Mouse (Mus musculus) forebrain, postnatal 0 days (tissue): ENCODE measurements at regions not wholly inside any gene's neighbourhood (a gene's known extent, or its start where the extent isn't known, plus 50 kb on each side); places are given as distances from the start of the nearest gene placed in this dataset.

ENCODE experiments used
- ATAC-seq: fragments of 200-750 bp; cut with Nextera tagmentation; 2 replicates; pipeline ENCODE4 v1.8.0; 2017; ENCODE audit warnings: mild to moderate bottlenecking, moderate library complexity
- DNase-seq: peaks from one replicate; pipeline ENCODE4 v3.0.0-alpha.2; 2015
- H3K27ac ChIP-seq: fragments of 300-500 bp; sonication (generic); 2 replicates; pipeline ENCODE4 v1.5.1; 2014; ENCODE audit warnings: low read depth, mild to moderate bottlenecking, antibody characterized with exemption, low read length, moderate library complexity, mixed read lengths
- H3K27me3 ChIP-seq: fragments of 300-500 bp; sonication (generic); 2 replicates; pipeline ENCODE4 v1.6.1; 2014; ENCODE audit warnings: mild to moderate bottlenecking, low read length, mixed read lengths; ENCODE audit not compliant: insufficient read depth
- H3K36me3 ChIP-seq: fragments of 300-500 bp; sonication (generic); 2 replicates; pipeline ENCODE4 v1.6.1; 2014; ENCODE audit warnings: mild to moderate bottlenecking, moderate library complexity; ENCODE audit not compliant: insufficient read depth
- H3K4me1 ChIP-seq: fragments of 300-500 bp; sonication (generic); 2 replicates; pipeline ENCODE4 v1.6.1; 2014; ENCODE audit warnings: antibody characterized with exemption; ENCODE audit not compliant: insufficient read depth
- H3K4me2 ChIP-seq: fragments of 300-500 bp; sonication (generic); 2 replicates; pipeline ENCODE4 v1.6.1; 2014; ENCODE audit warnings: low read depth, mild to moderate bottlenecking, moderate library complexity
- H3K4me3 ChIP-seq: fragments of 300-500 bp; sonication (generic); 2 replicates; pipeline ENCODE4 v1.5.1; 2014; ENCODE audit warnings: low read depth, low read length, mixed read lengths
- H3K9ac ChIP-seq: fragments of 300-500 bp; sonication (generic); 2 replicates; pipeline ENCODE4 v1.6.1; 2014; ENCODE audit warnings: mild to moderate bottlenecking
- H3K9me3 ChIP-seq: fragments of 300-500 bp; sonication (generic); 2 replicates; pipeline ENCODE4 v1.6.1; 2016; ENCODE audit warnings: low read length
- CTCF ChIP-seq: sonication (generic); IDR thresholded peaks from 2 replicates; pipeline ENCODE4 v1.5.1; 2016; ENCODE audit warnings: antibody characterized with exemption, control low read depth, low read depth
- WGBS: fragments of 180-500 bp; shearing (Covaris S2); extraction: QIAGEN DNeasy Blood & Tissue Kit; methylation state at CpG from one replicate; pipeline ENCODE4 v1.1.7; 2014; 5-methylcytosine and 5-hydroxymethylcytosine counted together

DNA sequence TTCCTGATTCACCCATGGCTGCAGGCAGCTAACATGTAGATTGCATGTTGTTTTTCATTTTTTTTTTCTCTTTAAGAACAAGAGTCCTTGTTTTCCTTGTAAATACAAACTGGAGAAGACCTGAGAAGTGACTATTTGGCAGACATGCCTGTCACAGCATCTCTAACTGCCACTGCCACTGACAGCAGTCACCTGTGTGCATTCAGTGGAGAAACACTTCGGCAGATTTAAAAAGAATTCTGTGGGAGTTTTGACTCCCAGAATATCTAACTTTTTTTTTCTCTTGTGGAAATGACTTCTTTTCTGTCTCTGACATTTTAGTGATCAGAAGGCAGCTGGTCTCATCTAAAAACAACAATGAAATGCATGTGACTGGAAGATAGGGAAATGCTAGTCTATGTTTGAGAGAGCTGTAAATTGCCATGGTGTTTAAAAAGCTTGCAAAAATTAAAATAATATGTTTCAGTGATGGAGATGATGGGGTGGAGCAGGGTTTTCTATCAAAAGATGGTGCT is 526.0 kb upstream of the Agtr1b start:
- no peak overlapping the region for H3K27ac ChIP-seq
- H3K36me3 ChIP-seq, result no peaks in the 10 kb centered on the region
- no peak overlapping the region for H3K4me3 ChIP-seq
- no peak overlapping the region for H3K4me2 ChIP-seq
- no peaks in the 10 kb centered on the region for H3K9me3 ChIP-seq
- ATAC-seq, result peak; percentile 36
- H3K27me3 ChIP-seq, result no peaks in the 10 kb centered on the region
- H3K9ac ChIP-seq, result no peak overlapping the region
- H3K4me1 ChIP-seq, result no peaks in the 10 kb centered on the region
- WGBS, result 41% methylated on average over 1 of the region's 1 CpGs
- DNase-seq, result peak; percentile 3
- no peak for TF ChIP-seq CTCF

DNA sequence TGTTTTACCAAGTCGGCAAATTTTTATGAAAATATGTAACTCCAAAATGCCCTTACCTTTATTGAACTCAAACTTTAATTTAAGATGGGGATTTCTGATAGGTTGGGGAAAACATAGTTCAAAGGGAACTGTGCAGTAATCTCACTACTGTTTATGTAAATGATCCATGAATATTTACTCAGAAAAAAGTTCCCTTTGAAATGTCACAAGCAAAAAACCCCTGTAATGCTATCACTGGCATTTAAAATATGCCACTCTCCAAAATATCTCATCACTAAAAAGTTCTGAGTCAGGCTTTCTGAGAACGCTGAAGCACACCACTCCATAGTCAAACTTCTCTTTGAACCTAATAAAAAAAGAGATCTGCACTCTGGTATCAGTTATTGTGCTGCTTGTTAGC is 497.3 kb upstream of the Agtr1b start:
- H3K4me3 ChIP-seq, result no peak overlapping the region
- DNase-seq, result no peak
- H3K4me2 ChIP-seq, result no peak overlapping the region
- no peak overlapping the region for H3K9ac ChIP-seq
- TF ChIP-seq CTCF, result no peak
- no peaks in the 10 kb centered on the region for H3K36me3 ChIP-seq
- H3K27me3 ChIP-seq, result no peaks in the 10 kb centered on the region
- no peak overlapping the region for H3K27ac ChIP-seq
- WGBS, result 86% methylated on average over 2 of the region's 2 CpGs
- no peaks in the 10 kb centered on the region for H3K9me3 ChIP-seq
- H3K4me1 ChIP-seq, result no peaks in the 10 kb centered on the region
- ATAC-seq, result no peak

DNA sequence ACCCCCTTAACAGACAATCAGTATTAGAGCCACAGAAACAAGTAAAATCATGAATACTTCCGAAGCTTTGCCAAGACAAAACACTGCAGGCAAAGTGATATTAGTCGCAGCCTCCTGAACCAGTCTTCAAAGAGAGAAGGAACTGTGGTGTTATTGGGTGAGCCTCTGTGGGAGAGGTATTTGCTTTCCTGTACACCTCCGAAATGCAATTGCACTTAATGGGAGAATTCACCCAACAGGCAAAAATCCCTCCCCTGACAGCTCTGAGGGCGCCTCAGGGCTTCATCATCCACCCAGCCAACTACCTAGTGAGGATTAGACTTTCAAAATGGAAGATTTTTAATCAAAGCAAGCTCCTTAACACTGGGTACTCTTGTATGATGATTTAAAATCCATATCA is 464.1 kb upstream of the Agtr1b start:
- H3K4me1 ChIP-seq, result no peaks in the 10 kb centered on the region
- no peaks in the 10 kb centered on the region for H3K9me3 ChIP-seq
- TF ChIP-seq CTCF, result no peak
- no peak overlapping the region for H3K27ac ChIP-seq
- no peak overlapping the region for H3K9ac ChIP-seq
- H3K4me2 ChIP-seq, result no peak overlapping the region
- H3K36me3 ChIP-seq, result no peaks in the 10 kb centered on the region
- ATAC-seq (no peak), DNase-seq (no peak)
- H3K27me3 ChIP-seq, result no peaks in the 10 kb centered on the region
- no peak overlapping the region for H3K4me3 ChIP-seq
- 80% methylated on average over 4 of the region's 4 CpGs for WGBS

DNA sequence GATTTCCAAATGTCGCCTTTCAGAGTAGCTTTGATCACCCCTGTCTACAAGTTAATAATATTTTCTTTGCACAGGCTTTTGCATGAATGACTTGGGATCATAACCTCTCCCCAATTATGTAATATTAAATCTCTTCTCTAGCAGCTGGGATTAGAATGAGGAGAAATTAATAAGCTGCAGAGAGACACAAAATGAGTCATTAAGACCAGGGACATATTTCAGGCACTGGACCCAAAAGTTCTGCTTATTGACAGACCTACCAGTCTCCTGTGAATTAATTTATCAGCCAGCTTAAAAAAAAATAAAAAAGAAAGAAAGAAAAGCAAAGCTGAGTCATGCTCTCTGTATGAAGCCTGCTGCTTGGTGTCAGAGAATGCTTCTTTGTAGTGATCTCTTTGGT is 462.4 kb upstream of the Agtr1b start:
- no peaks in the 10 kb centered on the region for H3K9me3 ChIP-seq
- no peak overlapping the region for H3K4me3 ChIP-seq
- no peak for TF ChIP-seq CTCF
- no peak overlapping the region for H3K9ac ChIP-seq
- H3K27me3 ChIP-seq, result no peaks in the 10 kb centered on the region
- 48% methylated on average over 1 of the region's 1 CpGs for WGBS
- H3K4me1 ChIP-seq, result no peaks in the 10 kb centered on the region
- ATAC-seq (no peak), DNase-seq (no peak)
- no peaks in the 10 kb centered on the region for H3K36me3 ChIP-seq
- no peak overlapping the region for H3K4me2 ChIP-seq
- no peak overlapping the region for H3K27ac ChIP-seq

DNA sequence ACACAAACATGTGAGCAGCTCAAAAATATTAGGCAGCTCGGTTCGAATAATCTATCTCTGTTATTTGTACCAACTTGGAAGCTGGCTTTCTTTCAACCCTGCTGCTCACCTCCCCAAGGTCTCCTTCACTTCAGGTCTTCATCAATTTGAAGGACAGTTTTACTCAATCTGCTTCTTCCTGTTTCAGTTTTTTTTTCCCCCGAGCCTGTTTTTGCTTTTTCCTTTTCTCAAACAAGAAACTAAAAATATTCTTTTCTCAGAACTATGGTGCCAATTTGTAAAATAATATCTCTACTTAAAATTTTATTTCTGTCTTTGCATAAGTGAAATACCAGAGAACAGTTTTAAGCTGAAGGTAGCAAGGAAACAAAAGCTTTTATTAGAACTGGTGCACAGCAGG is 461.8 kb upstream of the Agtr1b start:
- Histone ChIP-seq H3K4me2 (no peak overlapping the region), H3K4me3 (no peak overlapping the region), H3K27ac (no peak overlapping the region), H3K36me3 (no peaks in the 10 kb centered on the region), H3K27me3 (no peaks in the 10 kb centered on the region), H3K4me1 (no peaks in the 10 kb centered on the region), H3K9ac (no peak overlapping the region), H3K9me3 (no peaks in the 10 kb centered on the region)
- DNase-seq (no peak), ATAC-seq (no peak)
- WGBS, result 81% methylated on average over 3 of the region's 3 CpGs
- TF ChIP-seq CTCF, result no peak

DNA sequence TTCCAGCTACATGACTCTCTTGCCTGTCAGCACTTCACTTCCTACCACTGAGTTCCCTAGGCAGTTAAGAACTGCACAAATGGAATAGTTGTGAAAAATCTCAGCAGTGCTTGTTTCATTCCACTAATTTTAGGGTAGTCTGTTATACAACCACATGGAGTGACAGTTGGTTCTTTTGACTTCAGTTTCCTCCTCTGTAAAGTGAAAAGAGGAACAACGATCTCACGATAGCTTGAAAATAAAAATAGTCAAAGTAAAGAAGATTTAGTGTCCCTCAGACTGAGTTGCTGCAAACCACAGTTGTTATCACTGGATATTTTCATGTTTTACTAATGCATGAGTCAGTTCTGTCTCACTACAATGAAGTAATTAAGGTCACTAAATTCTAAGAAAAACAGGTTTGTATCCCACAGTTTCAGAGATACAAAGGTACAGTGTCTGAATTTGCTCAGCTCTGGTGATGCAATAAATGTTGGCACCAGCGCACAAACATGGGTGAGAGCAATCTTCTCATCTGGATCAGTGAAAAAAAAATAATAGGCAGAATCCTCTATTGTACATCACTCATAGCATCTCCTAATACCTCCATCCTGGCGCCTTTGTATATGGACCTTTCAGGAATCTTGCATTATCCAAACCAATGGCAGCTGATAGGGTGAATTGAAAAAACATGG is 458.8 kb upstream of the Agtr1b start:
- no peak for DNase-seq
- TF ChIP-seq CTCF, result no peak

DNA sequence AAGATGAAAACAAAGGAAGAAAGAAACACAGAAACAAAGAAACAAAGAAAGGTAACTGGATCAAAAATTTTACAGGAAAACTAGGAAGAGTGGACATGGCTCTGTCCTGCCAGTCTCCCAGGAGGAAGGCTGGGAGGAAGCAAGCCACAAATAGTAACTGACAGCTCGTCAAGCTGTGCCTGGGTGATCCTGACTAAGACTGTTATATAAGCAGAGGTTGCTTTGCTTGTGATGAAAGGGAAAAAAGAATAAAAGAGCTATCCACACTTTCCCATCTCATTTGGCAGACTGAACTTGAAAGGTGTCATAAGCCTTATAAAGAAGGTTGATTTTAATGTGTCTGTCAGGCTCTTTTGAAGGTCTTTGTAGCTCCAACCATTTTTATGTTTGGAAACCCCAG is 455.2 kb upstream of the Agtr1b start:
- no peak for TF ChIP-seq CTCF
- no peaks in the 10 kb centered on the region for H3K4me1 ChIP-seq
- no peaks in the 10 kb centered on the region for H3K9me3 ChIP-seq
- DNase-seq (no peak), ATAC-seq (no peak)
- WGBS, result 28% methylated on average over 1 of the region's 1 CpGs
- H3K27me3 ChIP-seq, result no peaks in the 10 kb centered on the region
- H3K9ac ChIP-seq, result no peak overlapping the region
- no peak overlapping the region for H3K27ac ChIP-seq
- no peak overlapping the region for H3K4me2 ChIP-seq
- H3K4me3 ChIP-seq, result no peak overlapping the region
- no peaks in the 10 kb centered on the region for H3K36me3 ChIP-seq

More for the DNA sequence above, 458.8 kb upstream of the Agtr1b start:
- no peaks in the 10 kb centered on the region for H3K4me1 ChIP-seq
- H3K9ac ChIP-seq, result no peak overlapping the region
- no peaks in the 10 kb centered on the region for H3K9me3 ChIP-seq
- H3K4me2 ChIP-seq, result no peak overlapping the region
- WGBS, result 84% methylated on average over 4 of the region's 4 CpGs
- no peak overlapping the region for H3K4me3 ChIP-seq
- H3K36me3 ChIP-seq, result no peaks in the 10 kb centered on the region
- ATAC-seq, result no peak
- H3K27ac ChIP-seq, result no peak overlapping the region
- H3K27me3 ChIP-seq, result no peaks in the 10 kb centered on the region
